Mouse (Mus musculus) WW6 (cell line): ENCODE measurements around the gene Zfp113.

Experiments
- DNase-seq: peaks from one replicate; pipeline ENCODE4 v3.0.0-alpha.2; 2013; ENCODE audit warnings: low read depth, low spot score

Gene Zfp113

DNA sequence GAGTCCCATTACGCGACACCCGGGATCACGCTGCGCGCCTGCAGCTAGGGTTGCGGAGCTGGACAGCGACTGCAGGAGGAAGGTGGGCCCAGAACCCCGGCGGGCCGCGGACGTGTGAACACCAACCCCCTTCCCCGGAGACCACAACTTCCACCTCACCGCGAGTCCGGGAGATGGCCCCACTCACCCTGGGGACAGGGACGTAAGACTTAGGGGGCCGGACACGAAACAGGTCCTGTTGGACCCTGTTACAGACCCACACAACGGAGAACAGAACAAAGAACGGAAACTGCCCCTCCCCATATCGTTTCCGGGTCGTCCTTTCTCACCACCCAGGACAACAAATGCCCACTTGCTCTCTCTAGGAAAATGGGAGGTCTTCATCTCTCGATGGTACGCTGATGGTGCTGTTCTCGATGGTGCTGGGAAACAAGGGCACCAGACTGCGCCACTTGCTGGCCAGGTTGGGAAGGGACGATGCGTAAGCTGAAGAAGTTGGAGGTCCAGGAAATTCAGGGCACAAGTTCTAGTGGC lies at the start of gene Zfp113:
Gene Zfp113 (minus strand): TSS at position 302 of the 534 bp plus-strand sequence.
- peak; percentile 85 for DNase-seq

- DNase-seq = no peak
Measured at GRCm38 (mm10) chr5:138202086-138202485, 46.5 kb upstream of the Zfp113 start.

DNA sequence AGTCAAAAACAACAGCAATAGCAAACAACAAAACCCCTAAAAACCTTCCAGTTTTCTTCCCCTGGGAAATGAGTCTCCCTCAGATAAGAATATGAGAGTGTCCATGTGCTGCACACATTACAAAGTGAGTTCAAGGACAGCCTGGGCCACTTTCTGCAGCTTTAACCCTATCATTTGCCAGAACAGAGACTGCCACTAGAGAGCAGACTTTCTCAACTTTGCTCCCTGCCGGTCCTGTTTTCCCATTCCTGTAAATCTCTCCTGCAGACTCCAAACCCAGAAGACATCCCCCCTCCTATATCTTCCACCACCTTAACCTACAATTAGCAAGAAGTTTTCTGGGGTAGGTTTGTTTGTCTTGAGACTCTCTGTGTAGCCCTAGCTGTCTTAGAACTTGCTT lies 44.0 kb upstream of the Zfp113 start:
- DNase-seq = no peak

- DNase-seq = no peak
Measured at GRCm38 (mm10) chr5:138195463-138195862, 39.9 kb upstream of the Zfp113 start.

DNA sequence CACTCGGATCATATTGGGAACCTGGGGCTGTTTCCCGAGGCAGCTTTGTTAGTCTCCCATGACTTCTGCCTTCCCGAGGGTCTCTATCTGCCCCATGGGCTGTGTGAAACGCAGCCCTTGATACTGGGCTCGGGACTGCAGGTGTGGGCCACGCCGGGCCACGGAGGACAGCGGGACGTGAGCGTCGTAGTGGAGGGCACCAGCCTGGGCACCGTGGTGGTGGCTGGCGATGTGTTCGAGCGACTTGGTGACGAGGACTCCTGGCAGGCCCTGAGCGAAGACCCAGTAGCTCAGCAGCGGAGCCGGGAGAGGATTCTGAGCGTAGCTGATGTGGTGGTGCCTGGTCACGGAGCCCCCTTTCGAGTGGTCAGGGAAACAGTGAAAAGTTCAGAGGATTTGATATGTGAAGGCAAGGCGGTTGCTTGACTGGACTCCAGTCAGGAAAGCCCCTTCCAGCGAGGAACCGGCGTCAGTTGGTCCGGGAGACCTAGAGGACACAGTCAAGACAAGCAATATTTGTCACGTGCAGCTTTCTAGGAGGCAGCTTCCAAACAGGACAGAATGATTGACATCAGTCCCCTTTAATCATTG lies 39.3 kb upstream of the Zfp113 start:
- no peak for DNase-seq

DNA sequence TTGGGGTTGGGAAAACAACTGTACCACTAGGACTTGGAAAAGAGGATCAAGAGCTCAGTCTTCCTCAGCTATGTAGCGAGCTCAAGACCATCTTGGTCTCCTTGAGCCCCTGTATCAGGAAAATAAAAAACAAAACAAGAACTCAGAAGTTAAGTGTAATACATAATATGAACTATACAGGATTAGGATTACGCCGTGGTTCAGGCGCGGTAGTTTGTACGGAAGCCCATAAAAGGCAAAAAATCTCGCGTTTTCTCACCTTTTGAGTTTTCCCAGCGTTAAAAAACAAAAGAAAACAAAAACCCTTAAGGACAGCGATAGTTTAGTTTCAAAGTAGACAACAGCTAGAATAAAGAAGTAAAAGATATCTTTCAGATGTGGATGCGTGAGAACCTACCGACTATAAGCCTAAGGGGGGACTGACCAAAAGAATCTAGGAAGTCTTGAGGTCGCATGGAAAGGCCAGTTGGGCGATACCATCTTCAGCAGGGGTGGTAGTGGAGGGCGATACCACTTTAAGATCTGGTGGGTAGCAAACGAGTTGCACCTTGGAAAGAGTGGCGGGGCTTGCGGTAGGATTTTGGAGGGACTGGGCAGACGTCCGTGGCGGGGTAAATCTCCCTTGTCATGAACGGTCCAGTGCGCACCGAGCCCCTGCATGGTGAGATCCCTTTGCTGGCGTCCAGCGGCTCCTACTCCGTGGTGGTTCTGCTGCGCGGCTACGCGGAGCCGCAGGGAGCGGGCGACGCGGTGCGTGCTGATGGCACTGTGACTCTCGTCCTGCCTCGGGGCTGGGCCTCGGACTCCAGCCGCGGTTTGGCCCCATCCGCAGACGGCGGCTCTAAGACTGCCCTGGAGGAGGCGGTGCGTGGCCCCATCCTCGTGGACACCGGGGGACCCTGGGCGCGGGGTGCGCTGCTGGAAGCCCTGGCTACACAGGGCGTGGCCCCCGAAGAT lies 38.5 kb upstream of the Zfp113 start, which contains the start of gene Mblac1:
Gene Mblac1 (plus strand): TSS at position 544 of the 957 bp plus-strand sequence.
- DNase-seq = peak; percentile 80

DNA sequence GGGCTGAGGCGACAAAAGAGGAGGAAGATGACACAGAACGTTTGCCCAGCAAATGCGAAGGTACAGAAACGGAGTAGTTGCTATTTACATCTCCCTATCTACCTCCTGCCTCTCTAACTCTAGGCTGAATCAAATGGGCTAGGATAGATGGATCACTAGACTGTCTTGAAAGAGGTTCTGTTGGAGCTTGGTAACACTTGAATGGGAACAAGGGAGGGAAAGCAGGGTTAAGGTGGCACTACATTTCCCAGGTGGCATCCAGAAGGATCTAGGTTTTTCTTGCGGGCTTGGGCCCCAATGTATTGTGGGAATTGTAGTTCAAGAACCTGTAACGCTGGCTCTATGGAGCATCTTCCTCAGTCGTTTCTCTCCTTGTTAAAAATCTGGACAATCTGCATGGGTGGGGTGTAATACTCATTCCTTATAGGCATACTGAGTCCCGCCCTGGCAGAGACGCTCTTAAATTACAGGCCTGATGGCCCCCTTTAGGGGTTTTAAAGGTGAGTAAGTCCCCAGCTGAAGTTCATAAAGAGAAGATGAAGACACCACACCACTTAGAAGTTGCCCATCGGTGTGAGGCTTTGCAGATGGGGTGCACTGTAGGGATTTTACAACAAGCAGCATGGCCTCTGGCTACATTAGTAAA lies 32.2 kb upstream of the Zfp113 start:
- DNase-seq = no peak

- DNase-seq = no peak
Measured at GRCm38 (mm10) chr5:138186950-138187638, 31.6 kb upstream of the Zfp113 start, which contains the start of the genes Taf6 and Cnpy4. Gene Taf6 (minus strand): TSS chr5:138187451. Gene Cnpy4 (plus strand): TSS chr5:138187485.

DNA sequence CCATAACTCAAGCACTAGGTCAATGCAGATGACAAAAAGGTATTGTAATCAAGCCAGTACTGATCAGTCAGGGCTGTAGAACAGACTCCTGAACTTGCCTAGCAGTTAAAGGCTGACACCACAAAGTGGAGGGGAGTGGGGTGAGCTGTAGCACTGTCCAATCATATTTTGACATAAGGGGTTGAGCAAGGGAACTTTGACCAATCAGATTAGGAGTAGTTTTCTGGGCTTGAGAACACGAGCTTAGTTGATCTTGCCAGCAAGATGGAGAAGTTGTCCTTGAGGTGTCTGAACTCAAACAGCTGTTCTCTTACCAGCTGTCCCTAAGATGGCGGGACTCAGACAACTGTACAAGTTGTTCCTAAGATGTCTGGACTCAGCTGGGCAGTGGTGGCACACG lies 17.7 kb upstream of the Zfp113 start:
- no peak for DNase-seq

DNA sequence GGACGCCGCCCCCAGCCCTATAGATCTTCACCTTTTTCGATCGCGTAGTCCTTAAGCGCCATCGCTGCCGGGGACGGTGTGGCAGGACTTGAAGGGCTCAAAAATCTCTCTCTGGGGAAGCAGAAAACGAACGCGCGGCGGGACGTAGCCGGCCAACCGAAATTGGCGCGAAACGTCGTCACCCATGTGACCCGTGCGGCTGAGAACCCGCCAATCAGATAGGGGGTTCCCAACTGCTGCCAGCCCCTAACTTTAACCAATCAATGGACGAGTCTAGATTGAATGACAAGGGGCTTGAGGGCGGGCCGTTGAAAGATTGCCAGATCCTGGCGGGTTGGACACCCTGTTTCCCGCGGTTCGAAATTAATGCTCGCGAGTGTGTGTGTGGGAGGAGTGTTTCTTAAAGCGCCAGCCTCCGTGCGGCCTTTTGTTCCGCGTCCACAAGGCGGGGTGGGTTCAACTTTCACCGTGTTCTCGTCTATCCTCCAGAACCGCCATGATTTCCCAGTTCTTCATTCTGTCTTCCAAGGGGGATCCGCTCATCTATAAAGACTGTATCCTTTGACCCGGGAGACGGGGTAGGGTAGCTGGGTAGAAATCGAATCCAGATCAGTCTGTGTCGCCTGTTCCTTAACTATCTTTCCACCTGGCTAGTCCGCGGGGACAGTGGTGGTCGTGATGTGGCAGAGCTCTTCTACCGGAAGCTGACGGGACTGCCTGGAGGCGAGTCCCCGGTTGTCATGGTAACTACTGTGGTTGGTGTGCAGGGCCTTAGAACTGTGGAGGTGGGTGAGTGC lies 16.3 kb upstream of the Zfp113 start, which contains the start of the genes Ap4m1 and Mcm7:
Gene Ap4m1 (plus strand): TSS at position 308 of the 797 bp plus-strand sequence.
Gene Mcm7 (minus strand): TSS at position 728 of the 797 bp plus-strand sequence.
- DNase-seq = peak; percentile 87

DNA sequence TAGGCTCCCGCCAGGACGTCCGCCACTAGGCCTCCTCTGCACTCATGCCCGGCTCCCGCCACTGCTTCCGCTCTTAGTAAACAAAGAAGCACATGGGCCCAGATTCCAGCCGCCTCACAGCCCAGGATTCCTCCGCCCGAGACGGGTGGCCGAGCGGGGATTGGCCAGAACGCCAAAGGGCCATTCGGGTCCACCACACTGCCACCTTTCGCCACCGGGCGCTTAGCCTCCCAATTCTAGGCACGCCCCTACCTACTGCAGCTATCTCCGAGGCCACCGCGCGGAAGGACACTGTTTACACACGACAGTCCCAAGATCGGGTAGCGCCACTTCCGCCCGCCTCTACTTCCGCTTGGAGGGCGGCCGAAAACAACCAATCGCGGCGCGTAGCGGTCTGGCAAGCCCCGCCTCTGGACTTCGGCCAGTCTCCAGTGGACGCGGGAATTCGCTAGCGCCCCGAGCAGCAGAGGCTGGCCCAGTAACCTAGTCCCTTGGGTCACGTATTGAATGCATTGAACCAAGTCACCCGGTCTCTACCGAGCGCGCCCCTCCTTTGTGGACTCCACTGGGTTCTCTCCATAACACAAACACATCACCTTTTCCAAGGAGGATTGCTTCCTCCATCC lies 15.5 kb upstream of the Zfp113 start:
- peak; percentile 84 for DNase-seq

DNA sequence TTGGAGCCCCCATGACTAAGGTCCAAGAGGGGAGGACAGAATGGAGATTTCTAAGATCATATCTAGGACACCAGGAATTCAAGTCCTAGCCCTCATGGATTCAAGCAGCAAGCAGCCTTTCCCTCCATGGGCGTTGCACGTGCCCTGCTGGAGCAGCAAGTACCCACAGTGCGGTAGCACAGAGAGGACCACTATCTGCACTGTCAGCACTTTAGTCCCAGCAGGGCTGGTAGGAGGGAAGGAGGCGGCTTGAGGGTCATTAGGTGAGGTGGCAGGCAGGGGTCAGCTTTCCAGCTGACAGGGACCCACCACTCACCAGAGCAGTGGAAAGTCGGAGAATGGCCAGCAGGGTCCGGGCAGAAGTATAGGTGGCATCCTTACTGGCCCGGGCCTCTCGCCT lies 10.1 kb upstream of the Zfp113 start:
- no peak for DNase-seq

GRCm38 (mm10) chr5:138163610-138164009 lies 8.1 kb upstream of the Zfp113 start:
- DNase-seq = no peak

DNA sequence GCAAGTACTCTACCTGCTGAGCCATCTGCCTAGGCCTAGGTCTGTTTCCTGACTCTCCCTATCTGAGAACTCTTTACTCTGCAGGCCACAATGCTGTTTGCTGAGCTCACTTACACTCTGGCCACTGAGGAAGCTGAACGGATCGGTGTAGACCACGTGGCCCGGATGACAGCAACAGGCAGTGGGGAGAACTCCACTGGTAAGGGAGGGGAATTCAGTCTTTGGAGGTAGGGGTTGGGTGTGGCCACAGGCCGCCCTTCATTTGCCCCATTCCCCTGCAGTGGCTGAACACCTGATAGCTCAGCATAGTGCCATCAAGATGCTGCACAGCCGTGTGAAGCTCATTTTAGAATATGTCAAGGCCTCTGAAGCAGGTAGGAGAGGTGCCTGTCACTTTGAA lies 7.5 kb upstream of the Zfp113 start:
- DNase-seq = no peak

- no peak for DNase-seq
Measured at GRCm38 (mm10) chr5:138160842-138161665, 5.5 kb upstream of the Zfp113 start, which contains the start of gene Cops6. Gene Cops6 (plus strand): TSS chr5:138161071.

DNA sequence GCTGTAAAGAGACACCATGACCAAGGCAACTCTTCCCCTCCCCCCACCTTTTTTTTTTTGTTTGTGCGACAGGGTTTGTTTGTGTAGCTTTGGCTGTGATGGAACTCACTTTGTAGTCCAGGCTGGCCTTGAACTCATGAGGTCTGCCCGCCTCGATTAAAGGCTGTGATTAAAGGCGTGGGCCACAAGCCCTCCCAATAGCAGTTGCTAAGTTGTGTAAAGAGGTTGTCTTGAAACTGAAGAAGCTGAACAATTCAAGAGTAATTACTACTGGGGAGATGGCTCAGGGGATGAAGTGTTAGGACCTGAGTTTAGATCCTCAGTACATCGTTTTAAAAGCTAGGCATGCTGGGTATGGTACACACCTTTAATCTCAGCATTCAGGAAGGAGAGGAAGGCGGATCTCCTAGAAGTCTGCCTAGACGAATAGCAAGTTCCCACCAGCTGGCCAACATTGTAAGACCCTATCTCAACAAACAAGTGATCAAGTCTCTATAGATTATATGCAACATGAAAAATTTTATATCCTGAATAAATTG lies 4.7 kb upstream of the Zfp113 start:
- no peak for DNase-seq

- DNase-seq = no peak
Measured at GRCm38 (mm10) chr5:138154390-138154789, 1.2 kb downstream of the Zfp113 start.

- DNase-seq = no peak
Measured at GRCm38 (mm10) chr5:138138585-138138984, 17.0 kb downstream of the Zfp113 start.
